Mouse (Mus musculus) olfactory bulb, adult 2 months (tissue): ENCODE results near the gene Spata13.

Experiments
- CTCF ChIP-seq: fragments of 200-500 bp; IDR thresholded peaks from 2 replicates; pipeline ENCODE4 v1.5.1; 2012; ENCODE audit warnings: low read depth, mild to moderate bottlenecking, low read length, moderate library complexity; ENCODE audit not compliant: insufficient read depth
- POLR2A ChIP-seq: fragments of 200-500 bp; IDR thresholded peaks from 2 replicates; pipeline ENCODE4 v1.6.1; 2012; ENCODE audit warnings: mild to moderate bottlenecking, low read depth, low read length, moderate library complexity; ENCODE audit not compliant: insufficient read depth

DNA sequence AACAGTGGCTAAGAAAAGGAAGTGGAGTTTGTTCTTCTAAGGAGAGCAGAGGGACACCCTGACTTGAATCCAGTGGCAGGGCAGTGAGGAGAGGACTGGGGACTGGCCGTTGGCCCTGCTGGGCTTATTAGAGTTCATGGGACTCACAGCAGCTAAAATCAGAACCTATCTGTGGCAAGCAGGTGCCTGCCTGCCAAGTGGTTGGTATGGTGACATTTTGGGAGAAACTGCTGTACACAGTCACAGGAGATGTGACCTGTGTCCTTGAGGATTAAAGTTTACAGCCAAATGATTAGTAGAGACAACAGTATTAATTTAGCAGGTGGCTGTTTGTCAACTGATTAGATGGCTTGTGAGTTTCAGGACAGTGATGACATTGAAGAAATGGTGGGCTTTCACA lies 172.1 kb downstream of the Spata13 start:
- no peak for TF ChIP-seq CTCF
- TF ChIP-seq POLR2A: no peak
